Mouse (Mus musculus): Measurements from ENCODE around the gene Fibcd1.

Fibcd1 gene

DNA sequence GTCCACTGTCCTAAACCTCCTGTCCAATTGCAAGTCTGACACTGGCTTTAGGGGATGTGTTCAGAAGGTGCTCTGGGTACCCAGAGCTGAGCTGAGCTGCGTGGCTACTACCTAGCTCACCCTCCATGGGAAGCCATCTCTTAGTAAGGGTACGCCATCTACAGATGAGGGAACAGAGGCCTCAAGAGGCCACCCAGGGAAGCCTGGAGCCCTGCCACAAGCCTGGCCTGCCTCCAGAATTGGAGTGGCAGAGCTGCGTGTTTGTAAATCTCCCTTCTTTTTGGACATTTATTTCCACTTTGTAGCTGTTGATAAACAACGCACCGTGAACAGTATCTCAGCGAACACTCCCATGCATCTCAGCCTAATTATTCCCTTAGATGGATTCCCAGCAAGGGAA is 11.4 kb upstream of the Fibcd1 start:
- DNase-seq (ENCODE audit: low spot score), result no peak

DNA sequence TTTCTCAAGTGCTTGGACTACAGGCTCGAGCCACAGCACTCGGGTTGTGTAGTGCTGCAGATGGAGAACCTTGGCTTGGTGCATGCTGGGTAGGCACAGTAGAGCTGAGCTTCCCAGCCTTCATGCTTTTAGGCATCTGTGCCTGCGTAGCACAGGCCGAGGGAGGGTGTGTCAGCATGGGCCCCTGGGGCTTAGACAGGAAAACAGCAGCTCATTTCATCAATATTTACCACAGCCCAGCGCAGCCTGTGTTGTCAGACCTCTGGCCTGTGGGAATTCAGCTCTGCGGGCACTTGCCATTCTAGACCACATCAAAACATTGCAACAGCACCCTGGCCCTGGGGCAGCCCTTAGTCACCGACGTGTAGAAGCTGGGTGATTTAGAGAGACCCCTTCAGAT is 10.2 kb upstream of the Fibcd1 start:
- DNase-seq (ENCODE audit: low spot score), result no peak

DNA sequence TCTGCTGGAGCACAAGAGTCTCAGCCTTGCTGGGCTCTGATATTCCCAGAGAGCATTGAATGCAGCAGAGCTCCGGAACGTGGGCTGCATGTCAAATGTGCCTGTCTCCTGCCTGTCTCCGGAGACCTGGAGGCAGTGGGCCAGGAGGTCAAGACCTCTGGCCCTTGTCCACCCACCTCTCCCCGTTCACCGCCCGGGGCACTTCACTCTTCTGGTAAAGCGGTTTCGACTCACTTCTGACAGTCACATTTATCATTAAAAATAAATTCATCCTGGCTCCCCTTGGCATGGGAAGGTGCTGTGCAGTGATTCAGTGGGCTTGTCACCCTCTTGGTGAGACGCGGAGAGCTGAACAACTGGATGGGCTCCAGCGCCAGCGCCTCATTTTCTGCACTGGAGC is 4.3 kb upstream of the Fibcd1 start:
- DNase-seq (ENCODE audit: low spot score), result no peak

DNA sequence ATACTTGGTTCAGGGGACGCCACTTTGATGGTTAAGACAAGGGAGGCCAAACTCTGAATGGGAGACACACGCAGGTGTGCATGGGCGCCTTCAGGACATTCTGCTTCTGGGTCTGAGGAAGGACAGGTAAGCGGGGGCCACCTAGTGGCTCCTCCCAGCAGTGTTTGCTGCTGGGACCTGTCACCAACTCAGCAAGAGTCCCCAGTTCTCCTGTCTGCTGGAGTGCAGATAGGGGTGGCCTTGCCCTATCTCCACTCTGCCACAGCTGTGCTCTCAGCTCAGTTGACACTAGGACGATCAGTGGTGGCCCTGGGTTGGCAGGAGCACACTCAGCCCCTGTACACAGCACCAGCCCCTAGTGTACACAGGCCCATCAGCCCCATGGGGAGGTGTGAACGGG is 2.1 kb upstream of the Fibcd1 start:
- DNase-seq (ENCODE audit: low spot score), result peak; percentile 68

DNA sequence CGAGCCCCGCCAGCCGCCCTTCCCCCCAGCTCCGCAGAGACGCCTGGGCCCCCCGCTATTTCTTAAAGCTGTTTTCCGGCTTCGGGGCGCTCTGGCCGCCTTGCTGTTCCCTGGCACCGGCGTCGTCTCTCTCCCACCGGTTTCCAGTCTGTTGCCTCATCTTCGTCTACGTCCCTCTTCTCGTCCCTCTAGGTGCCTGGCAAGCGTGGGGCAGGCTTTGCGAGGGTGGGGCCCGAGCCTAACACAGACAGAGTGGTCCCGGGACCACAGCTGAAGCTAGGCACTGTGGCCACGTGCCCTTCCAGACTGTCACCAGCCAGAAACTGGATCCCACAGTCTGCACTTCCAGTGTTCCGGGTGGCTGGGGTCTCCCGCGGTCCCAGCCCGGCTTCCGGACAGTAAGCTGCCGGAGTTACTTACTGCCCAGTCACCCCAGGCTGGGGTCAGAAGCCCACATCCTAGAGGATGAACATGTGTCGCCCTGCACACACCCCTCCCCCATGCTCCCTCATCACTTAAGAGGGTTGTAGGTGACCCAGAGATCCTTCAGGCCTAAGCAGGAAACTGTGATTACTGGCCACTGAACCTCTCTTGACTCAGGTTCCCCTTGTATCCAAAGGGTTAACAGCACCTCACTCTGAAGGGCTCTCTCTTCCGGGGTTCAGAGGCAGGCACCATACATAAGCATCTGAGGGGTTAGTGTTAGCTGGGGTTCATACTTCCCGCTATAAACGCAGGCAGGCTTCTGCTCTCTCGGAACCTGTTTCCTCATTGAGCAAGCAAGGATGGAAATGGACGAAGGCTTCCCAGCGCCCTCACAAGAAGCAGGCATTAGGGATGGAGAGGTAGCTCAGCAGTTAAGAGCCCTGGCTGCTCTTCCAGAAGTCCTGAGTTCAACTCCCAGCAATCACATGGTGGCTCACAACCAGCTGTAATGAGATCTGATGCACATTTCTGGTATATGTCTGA is 1.2 kb upstream of the Fibcd1 start:
- DNase-seq (ENCODE audit: low spot score), result peak; percentile 35

DNA sequence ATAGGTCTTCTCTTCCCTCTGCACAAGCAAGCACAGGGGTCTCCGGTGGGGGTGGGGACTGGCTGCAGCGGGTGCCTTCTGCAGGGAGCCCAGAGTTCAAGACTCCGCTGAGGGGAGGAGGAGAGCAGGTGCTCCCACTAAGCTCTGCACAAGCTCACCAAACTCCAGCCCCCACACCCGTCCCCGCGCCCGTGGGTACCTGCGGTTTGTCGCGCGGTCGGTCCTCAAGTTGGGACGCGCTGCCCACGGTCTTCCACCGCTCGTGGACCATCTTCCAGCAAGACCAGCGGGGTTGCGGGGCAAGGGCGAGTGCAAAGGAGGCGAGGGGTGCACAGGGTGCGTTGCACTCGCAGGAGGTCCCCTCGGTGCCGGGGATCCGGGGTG is 301 bp downstream of the Fibcd1 start:
- DNase-seq (ENCODE audit: low spot score), result no peak

DNA sequence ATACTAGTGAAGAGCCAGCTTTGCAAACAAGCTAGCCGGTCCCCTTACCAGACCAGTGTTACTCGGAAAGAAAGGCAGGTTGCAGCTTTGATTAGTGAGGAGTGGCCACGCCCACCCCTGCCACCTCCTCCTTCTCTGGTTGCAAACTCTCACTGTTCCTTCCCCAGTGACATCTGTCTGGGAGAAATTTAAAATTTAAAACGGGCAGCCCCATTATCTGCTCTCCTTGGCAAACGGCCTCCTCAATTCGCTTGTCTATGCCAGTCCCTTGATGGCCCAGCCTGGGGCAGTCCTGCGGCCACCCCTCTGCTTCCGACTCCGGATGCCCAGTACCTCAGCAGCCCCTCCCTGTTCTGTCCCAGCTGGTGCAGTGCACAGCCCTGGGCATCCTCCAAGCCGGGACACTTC is 1.1 kb downstream of the Fibcd1 start:
- DNase-seq (ENCODE audit: low spot score), result no peak

DNA sequence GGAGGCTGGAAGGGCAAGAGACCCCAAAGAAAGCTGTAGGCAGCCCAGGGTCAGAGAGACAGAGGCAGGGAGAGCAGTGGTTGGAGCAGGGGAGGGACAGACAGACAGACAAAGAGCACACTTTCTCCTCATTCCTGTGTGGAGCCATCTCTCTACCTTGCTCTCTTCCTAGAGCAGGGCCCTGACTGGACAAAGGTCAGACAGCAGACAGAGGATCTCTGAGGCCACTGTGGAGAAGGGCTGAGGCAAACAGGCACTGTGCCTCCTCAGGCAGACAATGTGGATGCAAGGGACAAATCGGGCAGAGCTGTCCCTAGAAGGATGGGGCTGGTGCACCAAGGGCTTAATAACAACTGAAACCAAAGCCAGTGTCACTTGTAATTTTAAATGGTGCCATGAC is 6.9 kb downstream of the Fibcd1 start:
- DNase-seq (ENCODE audit: low spot score), result no peak

DNA sequence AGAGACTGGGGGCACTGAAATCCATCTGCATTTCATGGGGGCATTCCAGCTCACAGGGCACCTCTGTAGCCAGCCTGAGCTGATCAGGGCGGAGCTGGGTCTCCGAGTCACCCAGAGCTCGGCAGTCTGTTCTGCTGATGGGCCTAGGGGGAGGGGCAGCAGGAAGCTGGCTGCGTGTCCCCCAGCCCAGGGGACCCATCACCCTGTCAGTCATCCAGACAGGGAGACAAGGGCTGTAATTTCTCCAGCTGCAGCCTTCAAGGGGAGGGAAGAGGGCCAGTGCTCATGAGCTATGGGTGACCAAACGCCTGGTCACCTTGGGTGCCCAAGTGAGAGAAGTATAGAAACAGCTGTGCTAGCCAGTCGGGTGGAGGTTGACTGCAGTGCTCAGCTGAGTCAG is 8.8 kb downstream of the Fibcd1 start:
- no peak for DNase-seq (ENCODE audit: low spot score)

DNA sequence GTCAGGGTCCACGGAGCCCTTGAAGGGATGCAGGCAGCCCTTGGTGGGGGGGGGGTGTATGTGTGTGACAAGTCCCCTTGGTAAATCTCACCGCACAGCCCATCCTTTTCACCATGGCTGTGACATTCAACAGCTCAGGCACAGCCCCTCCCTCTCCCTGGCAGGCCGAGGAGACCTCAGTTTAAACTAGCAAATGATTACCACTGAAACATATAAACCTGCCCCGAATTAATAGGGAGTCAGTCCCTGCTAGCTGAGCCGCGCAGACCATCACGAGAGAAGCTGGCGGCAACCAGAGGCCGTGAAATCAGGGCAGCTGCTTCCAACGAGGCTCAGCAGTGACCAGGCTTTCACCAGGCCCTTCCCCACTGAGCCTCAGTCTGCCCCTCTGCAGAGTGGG is 9.7 kb downstream of the Fibcd1 start:
- DNase-seq (ENCODE audit: low spot score), result no peak

DNA sequence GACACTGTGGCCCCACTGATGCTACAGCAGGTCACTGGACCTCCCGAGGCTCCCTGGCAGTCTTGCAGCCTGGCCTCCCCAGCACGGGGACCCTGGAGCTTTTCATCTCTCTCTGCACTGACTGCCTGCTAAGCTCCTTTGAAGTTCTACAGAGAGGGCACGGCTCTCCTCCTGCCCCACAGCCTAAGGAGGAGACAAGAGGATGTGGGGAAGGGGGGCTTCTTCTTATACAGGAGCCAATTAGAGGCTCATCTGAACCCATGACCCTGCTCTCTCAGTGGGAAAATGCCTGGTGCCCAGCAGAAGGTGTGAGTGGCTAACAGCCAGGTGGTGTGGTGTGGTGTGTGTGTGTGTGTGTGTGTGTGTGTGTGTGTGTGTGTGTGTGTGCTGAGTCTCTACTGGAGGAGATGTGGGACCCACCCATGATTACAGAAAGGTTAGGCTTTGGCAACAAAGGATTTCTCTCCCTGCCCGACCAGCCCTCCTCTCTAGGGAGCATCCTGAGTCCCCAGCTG is 17.4 kb downstream of the Fibcd1 start:
- no peak for DNase-seq (ENCODE audit: low spot score)

DNA sequence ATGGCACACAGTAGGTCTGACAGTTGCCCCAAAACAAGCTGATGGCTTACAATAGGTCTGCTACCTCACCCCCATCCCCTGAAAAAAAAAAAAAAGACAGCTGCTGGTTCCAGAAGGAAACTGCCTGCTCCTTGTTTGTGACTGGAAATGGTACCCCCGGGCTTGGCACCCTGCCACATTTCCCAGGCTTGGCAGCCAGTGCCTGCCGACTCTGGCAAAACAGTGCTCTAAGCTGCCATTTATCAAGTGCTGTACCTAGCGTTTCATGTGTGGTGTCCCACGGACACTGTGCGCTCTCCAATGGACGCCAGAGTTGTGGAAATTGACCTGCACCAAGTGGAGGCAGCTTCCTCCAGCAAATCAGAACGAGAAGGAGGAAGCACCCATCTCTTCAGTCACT is 17.9 kb downstream of the Fibcd1 start:
- DNase-seq (ENCODE audit: low spot score), result no peak

DNA sequence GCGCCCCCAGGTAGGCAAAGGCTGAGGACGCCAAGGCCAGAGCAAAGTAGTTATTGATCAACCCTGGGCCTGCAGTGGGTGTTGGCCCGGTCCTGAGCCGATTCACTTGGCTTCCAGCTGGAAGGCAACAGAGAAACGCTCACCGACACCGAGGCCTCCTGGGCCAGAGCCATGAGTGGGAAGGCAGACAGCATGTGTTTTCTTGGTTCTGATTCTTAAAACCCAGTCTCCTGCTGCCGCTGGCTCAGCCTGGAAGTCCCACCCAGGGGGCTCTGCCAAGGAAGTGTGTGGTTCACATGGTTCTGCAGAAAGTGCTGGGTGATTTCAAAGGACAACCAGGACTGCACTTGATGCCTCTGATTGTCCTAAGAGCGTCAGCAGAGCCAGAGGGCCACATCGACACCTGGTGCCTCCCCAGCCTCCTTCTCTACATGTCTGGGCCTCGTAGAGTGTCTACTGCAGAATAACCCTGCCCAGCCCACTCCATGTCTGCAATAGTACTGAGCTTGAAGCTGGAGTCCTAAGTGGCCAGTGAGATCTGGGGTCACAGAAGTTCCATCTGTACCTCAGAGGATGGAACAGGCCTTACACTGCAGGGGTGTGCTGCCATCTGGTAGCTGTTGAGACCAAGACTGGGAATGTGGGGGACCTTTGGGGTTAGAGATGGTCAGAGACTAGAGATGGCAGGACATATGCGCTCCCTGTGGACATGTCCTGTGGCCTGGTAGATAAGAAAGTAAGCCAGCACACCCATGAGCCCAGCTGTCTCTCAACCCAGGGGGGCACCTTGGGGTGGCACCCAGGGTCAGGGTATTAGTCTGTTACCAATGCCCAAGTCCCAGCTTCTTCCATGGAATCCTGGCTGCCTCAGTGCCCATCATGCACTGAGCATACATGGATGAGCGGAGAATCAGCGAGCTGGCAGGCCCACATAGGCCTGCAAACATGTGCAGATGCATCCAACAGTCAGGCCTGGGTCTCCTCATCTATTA is 19.4 kb downstream of the Fibcd1 start:
- no peak for DNase-seq (ENCODE audit: low spot score)

DNA sequence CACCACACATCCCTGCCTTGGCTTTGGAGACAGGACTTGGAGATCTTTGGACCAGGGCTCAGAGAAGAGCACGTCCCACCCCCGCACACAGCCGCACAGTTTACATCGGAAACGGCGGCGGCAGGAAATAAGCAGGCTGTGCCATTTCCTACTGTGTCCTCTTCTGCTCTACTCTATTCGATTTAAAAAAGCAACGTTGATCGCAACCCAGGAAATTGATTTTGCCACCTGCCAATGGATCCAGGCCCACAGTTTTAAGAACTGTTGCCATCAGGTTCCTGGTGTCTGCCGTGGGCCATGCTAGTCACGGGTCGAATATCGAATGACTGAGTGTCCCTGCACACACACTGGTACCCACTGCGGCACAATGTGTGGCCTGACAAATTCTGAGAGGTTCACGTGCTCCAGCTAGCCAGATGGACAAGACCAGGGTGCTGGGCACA is 20.3 kb downstream of the Fibcd1 start:
- peak; percentile 57 for DNase-seq (ENCODE audit: low spot score)

DNA sequence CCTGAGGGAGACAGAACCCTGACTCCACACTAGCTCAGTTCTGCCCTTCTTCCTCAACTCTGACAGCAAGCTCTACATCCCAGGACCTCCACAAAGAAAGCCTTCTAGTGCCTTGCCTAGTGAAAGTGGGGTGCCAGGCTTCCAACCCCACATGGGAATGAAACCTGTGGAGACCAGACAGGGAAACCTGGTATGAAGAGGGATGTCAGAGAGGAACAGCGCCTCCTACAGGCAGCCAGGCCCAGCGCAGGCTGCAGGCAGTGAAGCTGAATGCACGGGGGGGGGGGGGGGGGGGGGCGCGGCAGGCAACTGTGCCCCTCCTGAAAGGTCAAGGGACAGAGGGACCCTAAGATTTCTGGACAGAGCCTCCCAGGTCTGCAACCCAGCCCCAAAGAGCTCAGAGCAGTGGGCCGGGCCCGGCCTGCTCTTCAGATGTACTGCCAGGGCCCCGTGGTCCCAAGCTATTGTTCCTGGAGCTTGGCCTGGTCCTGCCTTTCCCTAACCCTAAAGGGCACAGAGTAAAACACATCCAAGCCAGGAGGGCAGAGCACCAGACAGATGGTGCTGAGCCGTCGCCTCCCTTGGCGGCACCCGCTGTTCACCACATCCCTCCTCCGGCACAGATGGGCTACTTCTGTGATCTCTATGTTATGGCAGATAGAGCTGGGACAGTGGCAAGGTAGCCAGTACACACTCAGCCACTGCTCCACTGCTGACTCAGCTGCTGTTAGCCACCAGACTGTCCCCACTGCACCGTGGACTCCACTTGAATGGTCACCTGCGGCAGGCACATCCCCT is 21.7 kb downstream of the Fibcd1 start:
- peak; percentile 55 for DNase-seq (ENCODE audit: low spot score)

DNA sequence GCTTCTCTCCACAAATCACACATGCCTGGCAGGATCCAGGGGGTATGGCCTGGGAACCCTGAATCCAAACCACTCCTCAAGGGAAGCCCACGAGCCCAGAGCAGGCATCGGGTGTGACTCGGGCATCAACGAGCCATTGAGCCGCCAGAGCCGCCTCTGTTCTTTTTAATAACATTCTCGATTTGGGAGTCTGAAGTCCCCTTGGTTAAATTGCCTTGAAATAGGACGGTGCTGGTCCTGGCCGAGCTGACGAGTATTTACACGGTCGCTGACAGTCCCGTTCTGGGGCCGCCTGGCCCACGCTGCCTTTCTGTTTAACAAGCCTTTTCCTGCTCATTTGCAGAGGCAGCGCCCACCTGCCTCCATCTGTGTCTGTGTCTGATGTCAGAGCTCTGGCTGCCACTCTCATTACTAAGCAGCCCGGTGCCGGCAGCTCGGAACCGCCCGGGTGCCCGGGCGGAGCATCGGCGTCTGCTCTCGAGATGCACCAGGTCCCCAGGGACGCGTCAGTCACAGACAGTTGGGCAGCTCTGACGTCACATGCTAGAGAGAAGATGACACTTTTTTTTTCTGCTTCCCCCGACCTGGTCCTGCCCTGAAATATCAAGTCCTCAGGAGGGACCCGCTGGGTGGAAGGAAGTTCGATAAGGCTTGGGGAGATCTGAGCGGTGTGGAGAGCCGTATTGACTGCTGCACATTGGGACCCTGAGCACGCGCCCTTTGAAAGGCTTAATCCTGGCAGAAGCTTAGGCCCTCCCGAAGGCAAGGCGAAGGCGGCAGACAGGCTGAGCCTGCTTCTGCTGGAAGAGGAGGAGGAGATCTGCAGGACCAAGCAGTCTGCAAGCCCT is 23.1 kb downstream of the Fibcd1 start:
- peak; percentile 69 for DNase-seq (ENCODE audit: low spot score)

DNA sequence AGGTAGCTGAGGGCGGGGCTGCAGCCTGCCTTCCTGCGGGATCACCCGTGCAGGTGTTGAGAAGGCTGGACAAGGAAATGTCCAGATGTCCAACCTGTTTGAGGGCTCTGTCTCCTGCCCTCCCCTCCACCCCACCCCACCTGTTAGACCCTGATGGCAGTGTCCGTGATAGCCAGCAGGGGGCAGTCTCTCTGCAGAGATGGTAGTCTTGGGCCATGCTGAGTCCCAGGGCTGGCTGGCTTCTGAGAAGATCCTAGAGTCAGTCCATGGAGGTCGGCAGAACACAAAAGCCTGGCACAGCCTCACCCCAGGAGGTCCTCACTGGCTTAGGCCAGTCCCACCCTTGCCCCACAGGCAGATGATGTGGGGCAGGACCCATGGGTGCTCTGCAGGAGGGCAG is 30.4 kb downstream of the Fibcd1 start:
- DNase-seq (ENCODE audit: low spot score), result peak; percentile 67

DNA sequence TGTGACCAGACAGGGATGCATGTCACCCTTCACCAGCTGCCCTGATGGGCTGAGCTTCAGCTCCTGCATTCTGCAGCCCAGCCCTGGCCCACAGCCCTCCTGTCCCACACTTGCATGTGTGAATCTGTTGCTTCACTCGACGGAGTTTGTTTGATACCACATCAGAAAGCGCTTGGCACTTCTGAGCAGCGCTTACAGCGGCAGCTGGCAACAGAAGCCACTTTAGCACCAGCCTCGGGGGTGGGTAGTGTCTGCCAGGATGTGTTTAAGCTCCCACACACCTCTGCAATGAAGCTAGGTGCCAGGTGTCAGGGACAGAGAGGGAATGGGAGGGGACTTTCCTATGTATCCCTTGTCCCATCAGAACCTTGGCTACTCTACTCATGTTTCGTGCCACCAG is 31.1 kb downstream of the Fibcd1 start:
- peak; percentile 73 for DNase-seq (ENCODE audit: low spot score)

DNA sequence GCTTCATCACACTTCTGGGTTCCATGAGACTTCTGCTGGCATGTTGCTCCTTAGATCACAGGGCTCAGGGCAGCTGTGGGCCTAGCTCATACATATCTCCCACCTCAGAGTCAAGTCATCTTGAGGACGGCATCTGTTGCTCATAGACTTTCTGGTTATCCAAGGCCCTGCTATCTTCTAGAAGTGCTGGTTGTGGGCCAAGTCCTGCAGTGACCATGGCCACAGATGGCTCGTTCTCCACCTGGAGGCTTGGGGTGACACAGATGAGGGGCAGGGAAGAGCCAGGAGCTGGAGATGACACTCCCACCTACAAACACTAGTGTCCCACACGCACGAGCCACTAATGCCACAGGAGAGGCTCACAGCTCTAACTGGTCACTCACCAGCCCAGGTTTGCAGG is 32.2 kb downstream of the Fibcd1 start:
- no peak for DNase-seq (ENCODE audit: low spot score)

DNA sequence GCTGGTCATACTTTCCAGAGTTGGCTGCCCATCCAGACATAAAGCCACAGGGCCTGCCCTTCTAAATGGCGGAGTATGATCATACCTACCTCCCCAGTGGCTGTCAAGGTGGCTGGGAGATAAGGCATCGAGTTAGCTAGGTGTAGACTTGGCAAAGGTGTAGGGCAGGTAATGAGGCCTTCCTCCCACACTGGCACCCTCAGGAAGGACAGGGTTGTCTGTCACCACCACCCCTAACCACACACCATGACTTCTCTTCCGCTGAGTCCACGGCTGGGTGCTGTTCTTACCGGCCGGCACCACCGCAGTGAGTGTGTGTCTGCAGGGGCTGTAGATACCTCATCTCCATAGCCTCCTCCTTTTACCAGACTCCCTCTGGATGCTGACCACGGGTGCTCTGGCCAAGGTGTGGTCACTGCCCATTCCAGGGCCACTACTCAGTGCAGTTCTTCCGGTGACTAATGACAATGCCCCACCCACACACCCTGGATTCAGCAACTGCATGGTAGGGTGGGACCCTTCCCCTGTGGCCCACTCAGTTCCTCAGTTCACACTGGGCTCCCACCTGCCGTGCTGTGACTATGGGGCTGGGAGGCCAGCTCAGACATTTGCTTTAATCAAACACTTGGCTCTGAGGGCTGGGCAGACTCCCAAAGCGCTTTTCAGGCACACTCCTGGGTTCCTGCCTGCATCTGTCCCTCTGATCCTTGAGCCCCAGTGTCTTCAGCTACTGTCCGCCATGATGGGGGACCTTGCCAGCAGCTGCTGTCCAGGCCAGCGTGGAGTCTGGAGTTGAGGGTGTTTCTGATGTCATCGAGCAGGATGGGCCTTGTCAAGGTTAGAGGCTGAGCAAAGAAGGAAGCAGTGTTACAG is 34.5 kb downstream of the Fibcd1 start:
- peak; percentile 48 for DNase-seq (ENCODE audit: low spot score)

Data from T-cell, adult 2 months (primary cell).